Mouse (Mus musculus) heart, adult 2 months (tissue): ENCODE measurements around the gene Dnajb14. TPM values are rescaled to one million over a fixed set of nuclear protein-coding genes. Genes with fewer than 3 reads are reported as not detected.
"Not testable (repeated sequence)": the region's sequence is repeated elsewhere in the genome, so short reads cannot be mapped to it uniquely, and the experiment has no call there.

Experiments
- DNase-seq, 2 experiments: peaks; one replicate each; pipeline ENCODE4 v3.0.0; 2021
- H3K27ac ChIP-seq: fragments of 200-600 bp; 2 replicates; pipeline ENCODE4 v1.8.1; 2022
- H3K27me3 ChIP-seq: fragments of 200-500 bp; 2 replicates; pipeline ENCODE4 v1.6.1; 2012; ENCODE audit warnings: mild to moderate bottlenecking, low read length, inconsistent platforms, mixed read lengths; ENCODE audit not compliant: control insufficient read depth, insufficient read depth
- H3K36me3 ChIP-seq: fragments of 200-500 bp; 2 replicates; pipeline ENCODE4 v1.6.1; 2012; ENCODE audit warnings: low read length, inconsistent platforms; ENCODE audit not compliant: control insufficient read depth, insufficient read depth
- H3K4me1 ChIP-seq: fragments of 200-500 bp; 2 replicates; pipeline ENCODE4 v1.6.1; 2011; ENCODE audit warnings: low read length; ENCODE audit not compliant: control insufficient read depth, insufficient read depth
- H3K4me3 ChIP-seq: fragments of 200-600 bp; 2 replicates; pipeline ENCODE4 v1.8.1; 2022
- H3K79me2 ChIP-seq: fragments of 200-500 bp; replicated peaks from 2 replicates; pipeline ENCODE4 v1.6.1; 2012; ENCODE audit warnings: mild to moderate bottlenecking, inconsistent platforms, low read length, moderate library complexity, mixed read lengths; ENCODE audit not compliant: control insufficient read depth, insufficient read depth
- H3K9ac ChIP-seq: fragments of 200-500 bp; 2 replicates; pipeline ENCODE4 v1.6.1; 2012; ENCODE audit warnings: low read depth, mild to moderate bottlenecking, control low read depth, inconsistent platforms, low read length, mixed read lengths
- CTCF ChIP-seq: fragments of 200-600 bp; IDR thresholded peaks from 2 replicates; pipeline ENCODE4 v1.8.1; 2022; ENCODE audit warnings: antibody characterized with exemption, mild to moderate bottlenecking, moderate library complexity
- EP300 ChIP-seq: fragments of 200-500 bp; IDR thresholded peaks from 2 replicates; pipeline ENCODE4 v1.6.1; 2011; ENCODE audit warnings: low read depth, low read length, control low read depth; ENCODE audit not compliant: insufficient read depth
- POLR2A ChIP-seq: fragments of 200-500 bp; IDR thresholded peaks from 2 replicates; pipeline ENCODE4 v1.6.1; 2011; ENCODE audit warnings: mild to moderate bottlenecking, low read depth, low read length, control low read depth; ENCODE audit not compliant: insufficient read depth
- WGBS: fragments of 180-500 bp; shearing (Covaris S2); methylation state at CpG from one replicate; pipeline ENCODE4 v1.1.7; 2018; 5-methylcytosine and 5-hydroxymethylcytosine counted together
- intact Hi-C: fragments of 180-260 bp; cut with DNase I; formaldehyde crosslinking; loops from one replicate; pipeline ENCODE4 v1.15.1; 2025
- polyA plus RNA-seq: library from polyadenylated mRNA; depleted of rRNA; stranded (reverse); fragments of >200 nt; gene quantifications from 2 replicates; pipeline ENCODE4 v1.2.3, GENCODE M21; 2012; rRNA removed
- total RNA-seq, 2 experiments: library from RNA; stranded (reverse); gene quantifications; 2 replicates each; pipeline ENCODE4 v1.2.3; 2021

Gene Dnajb14
- total and polyA plus RNA-seq, 3 experiments: 3.2 to 11.5 (median 10.1) TPM

GRCm38 (mm10) chr3:137963508-137963907 is 96.0 kb downstream of the Dnajb14 start:
- intact Hi-C loops: no loop called here
- TF ChIP-seq POLR2A (no peak), CTCF (no peak), EP300 (no peak)
- DNase-seq: no peak

GRCm38 (mm10) chr3:137964014-137964413 is 96.5 kb downstream of the Dnajb14 start:
- H3K9ac ChIP-seq, intact Hi-C loops, H3K79me2 ChIP-seq, H3K36me3 ChIP-seq, H3K4me1 ChIP-seq, H3K27ac ChIP-seq, H3K4me3 ChIP-seq, H3K27me3 ChIP-seq, DNase-seq: not testable (repeated sequence)
- WGBS: 68% methylated on average over 1 of the region's 1 CpGs

More at GRCm38 (mm10) chr3:137963508-137963907, 96.0 kb downstream of the Dnajb14 start:
- Histone ChIP-seq H3K36me3 (peaks cover 6% of the 10 kb centered on the region; the same call in 1 of the 2 replicates), H3K27me3 (no peaks in the 10 kb centered on the region), H3K27ac (peak overlapping the region; percentile 15), H3K9ac (no peak overlapping the region), H3K79me2 (no peaks in the 10 kb centered on the region), H3K4me3 (no peak overlapping the region), H3K4me1 (peaks cover 7% of the 10 kb centered on the region)
- 61% methylated on average over 8 of the region's 8 CpGs for WGBS

Other genes starting within 250 kb of the Dnajb14 start
- gene Ddit4l, start 246.1 kb upstream of the Dnajb14 start, total RNA-seq: 1 to 10 TPM; 2.1 to 2.3 TPM
- gene Ddit4l, start 246.1 kb upstream of the Dnajb14 start, polyA plus RNA-seq: 2.8 and 3.3 TPM in 2 replicates
- gene Gm21962, start 196.2 kb upstream of the Dnajb14 start, total RNA-seq: not detected
- gene Gm21962, start 196.2 kb upstream of the Dnajb14 start, polyA plus RNA-seq: not detected in 2 replicates
- 10 to 100 TPM; 53.7 to 53.9 TPM for gene H2afz, start 3.2 kb upstream of the Dnajb14 start, total RNA-seq
- gene H2afz, start 3.2 kb upstream of the Dnajb14 start, polyA plus RNA-seq: 103 and 154 TPM in 2 replicates
- 100 to 1,000 TPM in 1 of 2 experiments, 10 to 100 TPM in 1; 88.9 to 107 TPM for gene Lamtor3, start 50.8 kb downstream of the Dnajb14 start, total RNA-seq
- gene Lamtor3, start 50.8 kb downstream of the Dnajb14 start, polyA plus RNA-seq: 48.7 and 77.2 TPM in 2 replicates
- 1 to 10 TPM; 5.0 to 6.9 TPM for gene Dapp1, start 113.9 kb downstream of the Dnajb14 start, total RNA-seq
- 4.0 and 5.2 TPM in 2 replicates for gene Dapp1, start 113.9 kb downstream of the Dnajb14 start, polyA plus RNA-seq
- gene 1110002E22Rik, start 197.4 kb downstream of the Dnajb14 start, total RNA-seq: 10 to 100 TPM; 48.1 to 48.8 TPM
- gene 1110002E22Rik, start 197.4 kb downstream of the Dnajb14 start, polyA plus RNA-seq: 14.7 and 22.9 TPM in 2 replicates
- gene Gm5105, start 199.7 kb downstream of the Dnajb14 start, total RNA-seq: 1 to 10 TPM in 1 of 2 experiments, under 1 TPM in 1; 0.77 to 1.4 TPM
- 1.4 and 2.0 TPM in 2 replicates for gene Gm5105, start 199.7 kb downstream of the Dnajb14 start, polyA plus RNA-seq